Mouse (Mus musculus) urinary bladder, adult 18-20 months (tissue): Measurements from ENCODE around the gene Dennd1c.
A peak's percentile ranks its signal among the peaks of the same experiment; 100 is the strongest.
"Not testable (repeated sequence)": the region's sequence is repeated elsewhere in the genome, so short reads cannot be mapped to it uniquely, and the experiment has no call there.

Source experiments
- DNase-seq, 2 experiments: peaks; one replicate each; pipeline ENCODE4 v3.0.0; 2022; ENCODE audit warnings: low spot score in 2 of 2, mixed read lengths in 2 of 2

Dennd1c gene

DNA sequence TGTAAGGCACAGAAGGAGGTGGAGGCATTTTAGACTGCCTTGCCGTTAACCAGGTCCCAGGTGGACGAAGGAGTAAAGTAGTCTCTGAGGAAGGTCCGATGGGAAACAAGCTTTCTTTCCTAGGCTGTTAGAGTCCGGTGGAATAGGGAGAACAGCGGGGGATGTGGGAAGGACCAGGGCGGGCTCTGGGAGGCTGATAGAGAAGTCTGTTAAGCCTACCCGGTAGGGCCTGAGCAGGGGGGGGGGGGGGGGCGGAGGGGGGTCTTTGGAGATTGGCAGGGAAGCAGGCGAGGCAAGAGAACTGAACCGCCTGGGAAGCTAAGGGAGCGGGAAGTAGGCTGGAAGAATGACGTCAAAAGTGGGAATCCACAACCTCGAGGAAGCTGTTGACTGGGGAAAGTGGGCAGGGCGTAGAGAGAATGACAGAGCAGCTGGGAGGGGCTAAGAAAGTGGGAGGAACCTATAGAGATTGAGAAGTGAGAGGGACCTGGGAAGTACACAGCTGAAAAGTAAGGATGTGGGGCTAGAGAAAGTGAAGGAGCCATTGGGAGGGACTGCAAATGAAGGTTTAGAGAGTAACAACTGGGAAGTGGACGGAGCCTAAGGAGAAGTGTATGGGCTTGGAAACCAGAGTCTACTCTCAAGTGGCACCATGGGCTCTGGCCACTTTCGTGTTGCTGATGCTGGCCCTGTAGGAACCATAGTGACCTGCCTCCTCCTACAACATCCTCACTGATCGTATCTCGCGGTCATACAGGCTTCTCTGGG is 17.7 kb upstream of the Dennd1c start:
- DNase-seq: peak; percentile 23 to 25

GRCm38 (mm10) chr17:57094222-57094621 is 15.9 kb upstream of the Dennd1c start:
- DNase-seq: no peak

DNA sequence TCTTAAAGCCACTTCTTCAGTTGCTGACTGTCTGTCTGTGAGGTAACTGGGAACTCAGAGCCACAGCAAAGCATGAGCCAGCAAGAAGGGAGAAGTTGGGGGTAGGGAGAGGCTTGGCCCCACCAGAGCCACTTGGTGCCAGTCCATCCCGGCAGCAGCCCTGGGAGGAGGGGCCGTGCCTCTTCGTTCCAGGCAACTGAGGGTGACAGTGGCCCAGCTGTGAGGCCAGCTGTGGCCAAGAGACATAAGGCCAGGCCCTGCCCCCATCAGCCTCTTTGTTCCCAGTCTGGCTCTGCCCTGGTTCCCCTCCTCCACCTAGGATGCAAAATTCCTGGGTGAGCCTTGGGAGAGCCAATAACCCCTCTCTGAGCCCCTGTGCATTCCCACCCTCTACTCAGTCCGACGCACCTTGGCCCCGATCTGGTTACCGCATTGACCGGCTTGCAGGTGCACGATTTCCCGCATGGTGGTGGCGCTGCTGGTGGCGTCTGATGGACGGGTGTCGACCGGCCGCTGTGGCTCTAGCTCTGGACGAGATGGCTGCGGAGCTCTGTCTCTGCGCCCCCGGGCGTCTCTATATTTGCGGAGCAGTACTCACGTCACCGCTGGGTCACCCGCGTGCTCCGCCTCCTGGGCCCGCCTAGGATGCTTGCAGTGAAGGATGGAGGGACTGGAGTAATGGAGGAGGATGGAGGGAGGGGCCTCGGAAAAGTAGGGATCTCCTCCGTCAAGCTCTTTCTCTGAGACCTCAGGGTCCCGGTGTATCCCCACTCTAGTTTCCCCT is 8.9 kb upstream of the Dennd1c start, which contains the start of gene Tubb4a:
Tubb4a (minus strand) TSS at position 734 of the 784 bp plus-strand sequence.
- no peak for DNase-seq

- DNase-seq: no peak
Observed at GRCm38 (mm10) chr17:57085970-57086757, 7.8 kb upstream of the Dennd1c start.

DNA sequence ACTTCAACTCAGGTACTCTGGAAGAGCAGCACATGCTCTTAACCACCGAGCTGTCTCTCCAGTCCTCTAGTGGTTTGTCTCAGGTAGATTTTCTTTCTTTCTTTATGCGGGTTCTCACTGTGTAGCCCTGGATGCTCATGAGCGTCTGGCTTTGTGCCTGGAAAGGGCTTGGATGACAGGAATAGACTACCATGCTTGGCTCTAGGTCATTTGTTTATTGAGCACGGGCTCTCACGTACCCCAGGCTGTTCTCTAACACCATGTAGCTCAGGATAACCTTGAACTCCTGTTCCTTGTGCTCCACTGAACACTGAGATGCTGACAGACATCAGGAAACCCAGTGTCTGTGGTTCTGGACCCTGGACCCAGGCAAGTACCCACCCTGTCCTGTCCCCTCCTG is 4.2 kb upstream of the Dennd1c start:
- no peak for DNase-seq

DNA sequence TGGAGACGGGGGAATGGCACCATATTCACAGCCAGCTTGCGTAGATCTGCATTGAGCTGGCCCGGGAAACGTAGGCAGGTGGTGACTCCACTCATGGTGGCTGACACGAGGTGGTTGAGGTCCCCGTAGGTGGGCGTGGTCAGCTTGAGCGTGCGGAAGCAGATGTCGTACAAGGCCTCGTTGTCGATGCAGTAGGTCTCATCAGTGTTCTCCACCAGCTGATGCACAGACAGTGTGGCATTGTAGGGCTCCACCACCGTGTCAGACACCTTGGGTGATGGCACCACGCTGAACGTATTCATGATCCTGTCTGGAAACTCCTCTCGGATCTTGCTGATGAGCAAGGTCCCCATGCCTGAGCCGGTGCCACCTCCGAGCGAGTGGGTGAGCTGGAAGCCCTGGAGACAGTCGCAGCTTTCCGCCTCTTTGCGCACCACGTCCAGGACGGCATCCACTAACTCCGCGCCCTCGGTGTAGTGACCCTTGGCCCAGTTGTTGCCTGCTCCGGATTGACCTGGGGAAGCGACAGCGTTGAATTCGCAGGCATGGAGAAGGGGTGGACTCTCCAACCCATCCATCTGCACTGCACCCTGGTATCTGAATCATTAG is 3.0 kb upstream of the Dennd1c start:
- DNase-seq: no peak

GRCm38 (mm10) chr17:57079919-57080318 is 1.6 kb upstream of the Dennd1c start:
- DNase-seq: no peak

DNA sequence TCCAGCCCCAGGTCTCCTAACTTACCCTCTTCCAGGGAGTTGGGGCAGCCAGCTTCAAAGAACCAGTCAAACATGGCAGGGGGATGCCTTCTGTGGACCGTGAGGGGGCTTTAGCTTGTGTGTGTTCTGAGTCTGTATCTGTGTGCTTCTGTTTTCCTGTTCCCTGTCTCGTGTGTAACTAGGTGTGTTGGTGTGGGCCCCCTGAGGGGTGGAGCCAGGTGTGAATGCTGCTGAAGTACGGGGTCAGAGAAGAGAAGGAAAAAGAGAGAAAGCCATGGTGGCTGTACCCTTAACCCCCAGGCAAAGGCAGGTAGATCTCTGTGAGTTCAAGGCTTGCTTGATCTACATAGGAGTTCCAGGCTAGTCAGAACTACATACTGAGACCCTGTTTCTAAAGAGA is 1.4 kb downstream of the Dennd1c start:
- no peak for DNase-seq

DNA sequence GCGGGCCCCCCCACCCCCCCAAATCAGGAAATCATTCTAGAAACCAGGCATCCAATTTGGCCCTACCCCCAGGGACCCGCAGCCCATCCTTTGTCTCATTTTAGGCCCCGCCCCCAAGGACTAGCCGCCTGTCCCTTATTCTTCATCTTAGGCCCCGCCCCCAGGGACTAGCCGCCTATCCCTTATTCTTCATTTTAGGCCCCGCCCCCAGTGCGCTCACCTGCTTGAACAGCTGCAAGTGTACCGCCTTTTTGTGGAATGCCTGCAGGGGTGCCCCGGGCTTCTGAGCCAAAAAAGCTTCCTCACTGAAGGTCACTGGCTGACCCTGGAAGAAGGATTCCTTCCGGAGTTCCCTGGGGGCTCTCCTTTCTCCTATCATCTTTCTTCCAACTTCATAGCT is 7.6 kb downstream of the Dennd1c start:
- DNase-seq: no peak

DNA sequence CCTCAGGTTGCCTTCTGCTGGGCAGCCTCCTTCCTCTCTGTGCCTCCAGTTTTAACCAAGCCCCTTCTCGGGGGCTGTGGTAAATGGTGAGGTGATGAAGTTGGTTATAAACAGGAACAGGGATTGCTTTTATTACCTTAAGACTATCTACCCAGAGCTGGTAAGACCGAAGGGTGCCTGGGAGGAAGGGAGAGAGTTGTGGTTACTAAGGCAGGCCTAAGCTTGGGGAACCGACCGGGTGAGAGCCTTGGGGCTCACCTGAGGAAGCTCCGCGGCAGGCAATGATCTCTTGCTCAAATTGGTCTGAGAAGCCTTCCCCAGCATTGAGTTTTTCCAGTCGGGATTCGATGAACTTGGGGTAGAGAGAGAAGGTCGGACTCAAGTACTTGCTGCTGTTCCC is 8.0 kb downstream of the Dennd1c start:
- no peak for DNase-seq

GRCm38 (mm10) chr17:57066908-57067307 is 11.4 kb downstream of the Dennd1c start:
- DNase-seq: no peak

DNA sequence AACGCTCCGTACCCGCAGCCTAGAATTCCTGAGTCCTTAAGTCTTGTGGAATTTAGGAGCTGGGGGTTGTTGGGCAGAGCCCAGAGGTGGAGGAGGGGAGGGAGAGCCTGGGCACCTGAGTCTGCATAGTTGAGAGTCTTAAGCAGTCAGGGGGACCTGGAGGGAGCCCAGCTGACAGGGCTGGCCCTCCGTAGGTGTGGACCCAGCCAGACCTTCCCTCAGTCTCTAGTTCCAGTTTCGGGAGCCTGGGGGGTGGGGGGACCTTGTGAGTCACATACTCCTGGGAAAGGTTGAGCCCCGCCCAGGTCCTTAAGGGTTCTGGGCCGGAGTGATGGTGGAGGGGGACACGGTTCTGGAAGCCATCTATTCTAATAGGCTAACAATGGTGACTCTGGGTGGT is 15.3 kb downstream of the Dennd1c start:
- no peak for DNase-seq

GRCm38 (mm10) chr17:57062548-57062947 is 15.8 kb downstream of the Dennd1c start:
- no peak for DNase-seq

DNA sequence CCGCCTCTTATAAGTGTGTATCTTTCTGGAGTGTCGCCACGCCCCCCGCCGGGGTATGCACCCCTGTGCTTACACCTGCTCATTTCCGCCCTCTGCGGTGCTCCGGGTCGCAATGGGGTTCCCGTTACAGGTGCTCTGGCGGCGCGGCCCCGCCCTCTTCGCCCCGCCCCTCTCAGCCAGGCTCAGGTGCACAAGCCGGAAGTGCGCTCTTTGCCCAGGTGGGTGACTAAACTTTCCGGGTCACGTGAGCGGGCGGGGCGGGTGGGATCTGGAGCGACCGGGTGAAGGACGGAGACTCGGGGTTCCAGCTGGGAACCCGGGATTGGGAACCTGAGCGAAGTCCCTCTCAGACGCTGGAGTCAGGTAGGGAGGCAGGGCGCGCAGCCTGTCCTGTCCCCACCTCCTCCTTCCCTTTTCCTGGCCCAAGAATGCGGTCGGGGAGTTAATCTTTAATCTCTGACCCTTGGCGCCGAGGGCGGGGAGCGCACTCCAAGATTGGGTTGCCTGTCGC is 16.2 kb downstream of the Dennd1c start:
- peak; percentile 51 to 70 for DNase-seq

DNA sequence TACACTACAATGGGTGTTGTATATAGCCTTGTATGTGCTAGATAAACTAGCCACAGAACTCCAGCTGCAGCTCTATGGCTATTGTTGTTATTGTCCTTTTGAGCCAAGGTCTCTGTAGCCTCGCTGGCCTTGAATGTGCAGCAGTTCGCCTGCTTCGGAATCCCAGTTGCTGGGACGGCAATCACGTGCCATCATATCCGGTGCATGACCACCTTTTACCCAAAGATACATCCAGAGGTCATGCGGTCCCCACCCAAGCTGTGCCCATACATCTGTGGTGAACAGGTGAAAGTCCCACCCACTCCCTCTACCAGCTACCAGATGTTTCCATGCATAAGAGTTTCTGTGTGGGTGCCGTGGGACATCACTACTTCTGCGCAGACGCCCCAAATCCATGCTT is 17.2 kb downstream of the Dennd1c start:
- DNase-seq: no peak

- peak; percentile 91 to 98 for DNase-seq
Observed at GRCm38 (mm10) chr17:57060231-57060801, 18.0 kb downstream of the Dennd1c start.

DNA sequence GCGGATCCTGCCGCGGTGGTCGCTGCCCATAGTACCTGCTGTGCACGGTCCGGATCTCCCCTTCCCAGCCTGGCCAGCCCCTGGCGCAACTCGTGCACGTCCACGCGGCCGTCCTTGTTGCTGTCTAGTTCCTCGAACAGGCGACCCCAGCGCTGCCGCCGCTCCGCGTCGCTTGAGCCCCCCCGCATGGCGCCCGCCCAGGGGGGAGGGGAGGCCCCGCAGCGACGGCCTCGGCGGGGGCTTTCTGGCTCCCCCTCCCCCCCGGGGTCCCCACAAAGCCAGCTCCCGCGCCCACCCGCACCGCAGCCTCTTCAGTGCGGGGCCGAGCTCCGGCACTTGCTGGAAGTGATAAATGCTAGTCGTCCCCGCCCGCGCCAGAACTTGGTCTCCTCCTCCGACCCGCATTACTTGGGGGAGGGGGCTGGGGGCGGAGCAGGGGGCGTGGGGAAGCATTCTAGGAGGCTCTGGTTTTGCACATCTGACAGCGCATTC is 18.8 kb downstream of the Dennd1c start, which contains the start of gene Slc25a23:
Slc25a23 (minus strand) TSS at position 378 of the 492 bp plus-strand sequence.
- peak; percentile 27 to 46 for DNase-seq

DNA sequence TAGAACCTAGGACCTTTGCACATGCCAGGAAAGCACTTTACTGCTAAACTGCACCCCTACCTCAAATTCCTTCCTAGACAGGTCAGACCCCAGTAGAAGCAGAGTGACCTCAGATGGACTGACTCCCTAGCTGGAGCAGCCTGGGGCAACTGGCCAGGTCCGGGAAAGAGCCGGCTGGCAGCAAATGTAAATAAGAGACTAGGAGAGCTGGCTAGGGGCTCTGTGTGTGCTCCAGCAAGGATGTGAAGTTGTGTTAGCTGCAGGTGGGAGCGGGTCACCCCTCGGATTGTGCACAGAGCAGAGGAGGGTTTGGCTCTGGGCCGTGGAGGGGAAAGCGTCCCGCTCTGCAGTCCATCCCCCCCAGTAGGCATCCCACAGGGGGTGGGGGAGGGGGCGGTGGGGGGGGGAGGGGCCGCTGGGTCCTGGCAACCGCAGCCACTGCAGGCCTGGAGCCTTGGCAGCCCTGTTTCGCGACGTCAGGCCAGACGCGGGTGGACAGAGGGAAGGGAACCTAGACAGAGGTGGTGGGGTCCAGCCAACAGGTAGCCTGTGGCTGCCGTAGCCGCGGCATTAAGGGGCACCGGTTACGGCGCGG is 19.3 kb downstream of the Dennd1c start, which contains the start of gene Crb3:
Crb3 (plus strand) TSS at position 215 of the 595 bp plus-strand sequence.
- DNase-seq: no peak

GRCm38 (mm10) chr17:57056246-57056645 is 22.1 kb downstream of the Dennd1c start:
- DNase-seq: no peak

- DNase-seq: not testable (repeated sequence)
Observed at GRCm38 (mm10) chr17:57051679-57052078, 26.6 kb downstream of the Dennd1c start.
